Mouse (Mus musculus) CH12.LX (cell line): ENCODE results near the gene Snx3. TPM values are rescaled to one million over a fixed set of nuclear protein-coding genes. Genes with fewer than 3 reads are reported as not detected.

Experiments
- DNase-seq: peaks from one replicate; pipeline ENCODE4 v3.0.0-alpha.2; 2013; ENCODE audit errors: extremely low read depth
- H3K27ac ChIP-seq: 2 replicates; pipeline ENCODE4 v1.5.1; 2012; ENCODE audit warnings: low read depth, mild to moderate bottlenecking, control low read depth, moderate library complexity; ENCODE audit not compliant: insufficient read depth
- H3K27me3 ChIP-seq: replicated peaks from 2 replicates; pipeline ENCODE3; 2012; ENCODE audit warnings: inconsistent platforms
- H3K36me3 ChIP-seq, 2 experiments: replicated peaks in 1 of 2; 2 replicates each; pipeline versions ENCODE3 to v1.6.1; 2012; ENCODE audit warnings: inconsistent platforms in 1 of 2, low read length in 1 of 2, mild to moderate bottlenecking in 1 of 2, mixed read lengths in 1 of 2, moderate library complexity in 1 of 2; ENCODE audit not compliant: control insufficient read depth in 1 of 2, insufficient read depth in 1 of 2
- H3K4me1 ChIP-seq, 2 experiments: 2 replicates each; pipeline ENCODE4 v1.6.1; 2012; ENCODE audit warnings: inconsistent platforms in 1 of 2, moderate library complexity in 1 of 2; ENCODE audit not compliant: insufficient read depth in 2 of 2, control insufficient read depth in 1 of 2
- H3K4me2 ChIP-seq: 2 replicates; pipeline ENCODE4 v1.6.1; 2012; ENCODE audit warnings: low read depth, mild to moderate bottlenecking, control low read depth; ENCODE audit not compliant: poor library complexity, insufficient read depth, severe bottlenecking
- H3K4me3 ChIP-seq, 3 experiments: fragments of 150-350 bp in 1 of 3; sonication (generic) in 1 of 3; replicated peaks in 1 of 3; 2 replicates each; pipeline versions ENCODE3 to v1.5.1; 2011 to 2012; ENCODE audit warnings: low read depth in 2 of 3, low read length in 2 of 3, mild to moderate bottlenecking in 2 of 3, moderate library complexity in 2 of 3, control low read depth in 1 of 3, improper control_type of control experiment in 1 of 3, inconsistent platforms in 1 of 3, mixed read lengths in 1 of 3; ENCODE audit not compliant: poor library complexity in 1 of 3
- H3K79me2 ChIP-seq: replicated peaks from 2 replicates; pipeline ENCODE4 v1.6.1; 2012; ENCODE audit warnings: mild to moderate bottlenecking, moderate library complexity; ENCODE audit not compliant: control insufficient read depth, poor library complexity, insufficient read depth, severe bottlenecking; ENCODE audit errors: extremely low read depth
- H3K9ac ChIP-seq: 2 replicates; pipeline ENCODE4 v1.6.1; 2012; ENCODE audit warnings: low read depth, mild to moderate bottlenecking, control low read depth, moderate library complexity; ENCODE audit not compliant: insufficient read depth
- H3K9me3 ChIP-seq: replicated peaks from 2 replicates; pipeline ENCODE3; 2012; ENCODE audit warnings: low read length, inconsistent platforms, mixed read lengths
- CHD2 ChIP-seq: IDR thresholded peaks from 2 replicates; pipeline ENCODE4 v1.6.1; 2011; ENCODE audit warnings: low read length, improper control_type of control experiment
- ETS1 ChIP-seq: conservative IDR thresholded peaks from 2 replicates; pipeline ENCODE4 v1.6.1; 2012; ENCODE audit warnings: low read depth, mild to moderate bottlenecking, inconsistent platforms, low read length, improper control_type of control experiment, moderate library complexity
- MXI1 ChIP-seq: IDR thresholded peaks from 2 replicates; pipeline ENCODE4 v1.6.1; 2011; ENCODE audit warnings: mild to moderate bottlenecking, low read depth, low read length, improper control_type of control experiment
- NELFE ChIP-seq: IDR thresholded peaks from 2 replicates; pipeline ENCODE4 v1.6.1; 2011; ENCODE audit warnings: low read depth, low read length, improper control_type of control experiment
- POLR2A ChIP-seq: IDR thresholded peaks from 2 replicates; pipeline ENCODE4 v1.6.1; 2011; ENCODE audit warnings: low read depth, mild to moderate bottlenecking, improper control_type of control experiment, low read length
- SIN3A ChIP-seq: IDR thresholded peaks from 2 replicates; pipeline ENCODE4 v1.6.1; 2012; ENCODE audit warnings: low read length, improper control_type of control experiment, inconsistent platforms
- TCF12 ChIP-seq: IDR thresholded peaks from 2 replicates; pipeline ENCODE4 v1.6.1; 2014; ENCODE audit warnings: low read depth, mild to moderate bottlenecking, inconsistent platforms, low read length, improper control_type of control experiment
- ZMIZ1 ChIP-seq: IDR thresholded peaks from 2 replicates; pipeline ENCODE4 v1.6.1; 2012; ENCODE audit warnings: low read depth, mild to moderate bottlenecking, inconsistent platforms, low read length, improper control_type of control experiment
- dilution Hi-C: fragments of 300-500 bp; cut with MboI; formaldehyde crosslinking; loops from 2 replicates; pipeline ENCODE4 v1.14.3; 2020; ENCODE audit warnings: low sequenced_read_pairs; ENCODE audit not compliant: extremely low pct_unique_long_range_greater_than_20kb, extremely low pct_ligation_motif_present
- in situ Hi-C: fragments of 300-500 bp; cut with MboI; formaldehyde crosslinking; loops from 3 replicates; pipeline ENCODE4 v1.14.3; 2019; ENCODE audit warnings: low sequenced_read_pairs, low pct_ligation_motif_present, low pct_unique_long_range_greater_than_20kb, mixed read lengths
- polyA plus RNA-seq: library from polyadenylated mRNA; unstranded; fragments of >175 nt; gene quantifications from 2 replicates; pipeline ENCODE4 v1.2.1, GENCODE M21; 2012; ENCODE audit warnings: low read depth; ENCODE audit not compliant: insufficient read length
- total RNA-seq, 2 experiments: library from RNA; depleted of rRNA; stranded (reverse); fragments of 300-350 nt in 1 of 2; fragments of >200 nt in 1 of 2; gene quantifications; 2 replicates each; pipeline ENCODE4 v1.2.3; 2012 to 2014

Gene Snx3
- total and polyA plus RNA-seq, 3 experiments: 65.5 to 187 (median 115) TPM

- H3K4me3 ChIP-seq: no peak within 1 kb of the TSS
- H3K36me3 ChIP-seq: no peaks in the 10 kb centered on the region
- H3K27me3 ChIP-seq: no peaks in the 10 kb centered on the region
- no peak for DNase-seq
- dilution Hi-C loops: no loop called here
- TF ChIP-seq ZMIZ1: no peak
- TF ChIP-seq, all 38 proteins: peak for 0
- Histone ChIP-seq H3K79me2 (no peaks in the 10 kb centered on the region), H3K27ac (no peak within 1 kb of the TSS), H3K9ac (no peak within 1 kb of the TSS), H3K4me2 (no peak within 1 kb of the TSS), H3K9me3 (peaks cover 24% of the 10 kb centered on the region), H3K4me1 (no peaks in the 10 kb centered on the region)
- in situ Hi-C loops: no loop called here
Observed at GRCm38 (mm10) chr10:42583157-42583872, 81.5 kb downstream of the Snx3 start, which contains the start of the genes Nr2e1 and Ostm1. Nr2e1 (minus strand) TSS chr10:42583632. Ostm1 (plus strand) TSS chr10:42583822.

- dilution Hi-C loops: no loop called here
- Histone ChIP-seq H3K9ac (no peak overlapping the region), H3K9me3 (peaks cover 24% of the 10 kb centered on the region), H3K27me3 (peaks cover 4% of the 10 kb centered on the region), H3K36me3 (no peaks in the 10 kb centered on the region), H3K4me1 (no peaks in the 10 kb centered on the region), H3K4me2 (no peak overlapping the region), H3K79me2 (no peaks in the 10 kb centered on the region), H3K27ac (no peak overlapping the region), H3K4me3 (no peak overlapping the region)
- TF ChIP-seq POLR2A: no peak
- no peak for TF ChIP-seq TCF12
- TF ChIP-seq MXI1: no peak
- no peak for DNase-seq
- in situ Hi-C loops: no loop called here
Observed at GRCm38 (mm10) chr10:42583902-42584435, 82.1 kb downstream of the Snx3 start.

- Histone ChIP-seq H3K9ac (no peak overlapping the region), H3K27me3 (peaks cover 4% of the 10 kb centered on the region), H3K4me1 (no peaks in the 10 kb centered on the region), H3K4me2 (no peak overlapping the region), H3K36me3 (no peaks in the 10 kb centered on the region), H3K79me2 (no peaks in the 10 kb centered on the region), H3K9me3 (peaks cover 24% of the 10 kb centered on the region), H3K4me3 (no peak overlapping the region), H3K27ac (no peak overlapping the region)
- in situ Hi-C loops: no loop called here
- DNase-seq: no peak
- TF ChIP-seq SIN3A: no peak
- no peak for TF ChIP-seq NELFE
- no peak for TF ChIP-seq ETS1
- no peak for TF ChIP-seq CHD2
- dilution Hi-C loops: no loop called here
Observed at GRCm38 (mm10) chr10:42584436-42584983, 82.7 kb downstream of the Snx3 start.

Other genes starting within 250 kb of the Snx3 start
- gene Foxo3, start 225.3 kb upstream of the Snx3 start, total RNA-seq (2012; rRNA removed): 13.0 and 18.2 TPM in 2 replicates
- 8.8 and 9.2 TPM in 2 replicates for gene Foxo3, start 225.3 kb upstream of the Snx3 start, total RNA-seq (2014; rRNA removed)
- gene Foxo3, start 225.3 kb upstream of the Snx3 start, polyA plus RNA-seq: 10.7 and 12.6 TPM in 2 replicates
- gene Afg1l, start 23.5 kb upstream of the Snx3 start, total RNA-seq (2012; rRNA removed): 4.6 and 6.9 TPM in 2 replicates
- gene Afg1l, start 23.5 kb upstream of the Snx3 start, total RNA-seq (2014; rRNA removed): 3.5 and 4.5 TPM in 2 replicates
- 3.1 TPM in 2 replicates for gene Afg1l, start 23.5 kb upstream of the Snx3 start, polyA plus RNA-seq
- gene Nr2e1, start 81.6 kb downstream of the Snx3 start, total RNA-seq (2012; rRNA removed): not detected in 2 replicates
- gene Nr2e1, start 81.6 kb downstream of the Snx3 start, total RNA-seq (2014; rRNA removed): not detected in 2 replicates
- not detected in 2 replicates for gene Nr2e1, start 81.6 kb downstream of the Snx3 start, polyA plus RNA-seq
- gene Ostm1, start 81.8 kb downstream of the Snx3 start, total RNA-seq (2012; rRNA removed): 19.4 TPM in 2 replicates
- gene Ostm1, start 81.8 kb downstream of the Snx3 start, total RNA-seq (2014; rRNA removed): 30.2 and 31.8 TPM in 2 replicates
- gene Ostm1, start 81.8 kb downstream of the Snx3 start, polyA plus RNA-seq: 17.3 and 19.4 TPM in 2 replicates